Mouse (Mus musculus) forelimb bud, embryonic 11.5 days (tissue): Measurements from ENCODE around the gene Gnaz.

Experiments used
- DNase-seq: peaks from one replicate; pipeline ENCODE4 v3.0.0-alpha.2; 2012; ENCODE audit warnings: low read depth, low spot score

Gene Gnaz

DNA sequence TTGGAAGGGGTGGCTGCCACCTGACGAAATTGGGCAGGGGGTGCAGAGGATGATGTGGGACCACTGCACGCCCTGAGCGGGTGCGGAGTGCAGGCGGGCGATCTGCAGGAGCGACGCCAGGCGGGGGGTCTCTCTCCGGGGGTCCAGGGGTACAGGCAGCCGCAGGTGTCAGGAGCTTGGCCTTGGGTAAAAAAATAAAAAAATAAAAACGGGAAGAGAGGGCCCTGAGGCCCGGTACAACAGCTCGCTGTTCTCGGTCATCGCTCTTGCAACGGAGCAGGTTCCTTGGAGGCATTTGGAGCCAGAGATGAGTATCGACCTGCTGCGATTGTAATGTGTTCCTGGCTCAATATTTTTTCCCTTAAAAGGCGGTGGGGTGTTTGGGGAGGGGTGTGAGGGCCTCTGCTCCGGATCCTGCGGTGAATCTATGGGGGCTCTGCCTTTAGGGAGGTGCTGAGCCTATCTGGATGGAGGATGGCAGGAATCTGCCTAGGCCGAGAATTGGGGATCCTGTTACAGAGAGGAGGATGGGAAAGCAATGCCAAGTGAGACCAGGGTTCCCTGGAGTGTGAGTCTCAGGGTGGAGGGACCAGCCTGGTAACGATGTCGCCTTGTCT, 782 bp downstream of the Gnaz start:
- no peak for DNase-seq

DNA sequence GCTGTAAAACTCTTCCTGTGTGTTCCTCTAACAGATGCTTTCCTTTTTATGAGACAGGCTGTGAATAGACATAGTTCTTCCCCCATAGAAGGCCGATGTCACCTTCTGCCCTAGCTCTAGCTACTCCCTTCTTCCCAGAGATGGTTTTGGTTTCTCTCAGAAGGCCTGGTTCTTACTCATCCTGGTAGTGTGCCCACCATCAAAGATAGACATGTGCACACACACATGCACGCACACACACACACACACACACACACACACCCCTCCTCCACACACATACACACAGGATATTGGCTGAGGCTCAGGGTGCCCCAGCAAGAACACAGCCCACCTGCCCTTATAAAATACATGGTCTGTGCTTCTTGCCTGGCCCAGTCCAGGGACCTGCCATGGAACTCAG, 2.3 kb downstream of the Gnaz start:
- DNase-seq: no peak

DNA sequence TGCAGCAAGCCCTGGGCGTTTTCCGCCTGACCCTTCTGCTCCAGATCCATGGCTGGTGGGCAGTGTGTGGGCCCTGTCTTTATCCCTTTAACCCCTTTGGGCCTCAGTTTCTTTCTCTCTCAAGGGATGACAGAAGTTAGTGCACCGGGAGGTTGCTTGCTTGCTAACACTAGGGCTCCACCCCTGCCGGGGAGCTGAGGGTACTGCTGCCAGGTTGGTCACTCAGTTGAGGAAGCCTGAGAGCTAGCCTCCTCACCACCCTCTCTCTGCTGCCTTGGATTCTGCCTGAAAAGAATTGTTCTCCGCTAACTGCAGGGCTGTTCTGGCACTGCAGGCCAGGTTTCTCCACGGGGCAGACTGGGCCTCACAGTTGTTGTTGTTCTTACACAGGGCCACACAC, 6.0 kb downstream of the Gnaz start:
- no peak for DNase-seq

DNA sequence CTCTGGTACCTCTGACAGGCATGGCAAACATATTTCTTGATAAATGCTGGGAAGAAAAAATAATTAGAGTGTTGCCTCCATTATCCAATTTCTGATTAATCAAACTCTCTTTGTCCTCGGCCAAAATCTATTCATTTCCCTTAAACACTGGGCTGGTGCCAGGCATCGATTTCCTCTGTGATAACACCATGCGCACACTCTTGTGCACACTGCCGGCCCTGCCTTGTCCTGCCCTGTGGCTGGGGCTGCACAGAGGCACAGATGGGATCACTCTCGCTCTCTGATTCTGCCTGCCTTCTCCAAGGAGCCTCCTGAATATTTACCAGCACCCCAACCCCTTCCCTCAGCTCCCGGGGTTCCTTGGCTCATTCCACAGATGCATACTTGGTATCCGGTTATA, 8.6 kb downstream of the Gnaz start:
- no peak for DNase-seq

DNA sequence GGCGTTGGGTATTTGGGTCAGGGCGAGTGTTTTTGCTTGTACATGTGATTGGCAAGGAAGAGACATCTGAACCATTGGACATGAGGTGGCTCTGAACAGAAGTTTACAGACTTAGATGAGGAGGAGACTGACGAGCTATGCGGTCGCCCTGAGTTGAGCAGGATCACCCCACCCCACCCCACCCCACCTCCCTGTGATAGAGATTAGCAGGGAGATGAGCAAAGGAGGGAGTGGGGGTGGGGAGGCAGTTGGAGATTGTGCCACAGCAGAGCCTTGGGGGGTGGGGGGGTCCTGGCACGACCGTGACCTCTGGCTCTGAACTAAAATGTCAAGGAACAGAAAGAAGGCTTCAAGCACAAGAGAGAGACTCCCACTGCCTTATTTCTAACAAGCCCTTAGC, 9.5 kb downstream of the Gnaz start:
- DNase-seq: no peak

DNA sequence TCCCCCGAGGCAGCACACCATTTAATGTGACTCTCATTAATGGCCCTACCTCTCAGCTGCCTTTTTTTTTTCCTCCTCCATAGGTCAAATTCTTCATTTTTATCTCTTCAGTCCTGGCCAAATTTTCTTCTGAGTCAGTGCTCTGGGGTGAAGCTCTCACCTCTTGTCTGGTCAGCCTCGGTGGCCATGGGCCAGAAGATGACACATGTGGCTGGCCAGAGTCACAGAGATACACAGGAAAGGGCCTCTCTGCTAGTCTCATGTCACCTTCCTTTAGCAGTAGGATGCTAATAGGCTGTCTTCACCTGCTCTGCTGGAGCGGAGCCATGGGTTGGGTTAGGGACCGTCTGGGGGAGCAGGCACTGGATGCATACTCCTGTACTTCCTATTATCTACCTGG, 11.1 kb downstream of the Gnaz start:
- DNase-seq: no peak

DNA sequence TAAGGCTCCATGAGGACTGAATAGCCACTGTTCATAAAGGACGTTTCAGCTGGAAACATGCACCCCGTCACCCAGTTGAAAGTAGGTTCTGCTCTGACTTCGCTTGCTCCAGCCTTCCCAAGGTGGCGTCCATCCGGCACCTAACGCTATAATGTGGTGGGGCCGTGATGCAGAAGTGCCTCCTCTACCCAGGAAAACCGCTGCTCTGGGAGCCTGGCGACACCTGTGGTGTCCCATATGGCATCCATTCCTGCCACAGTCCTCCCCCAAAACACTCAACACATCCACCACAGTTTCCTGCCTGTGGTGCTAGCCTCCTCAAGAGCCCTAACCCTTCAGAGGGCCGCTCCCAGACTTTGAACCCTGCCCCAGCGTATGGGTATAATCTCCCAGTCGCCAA, 14.2 kb downstream of the Gnaz start:
- DNase-seq: no peak

DNA sequence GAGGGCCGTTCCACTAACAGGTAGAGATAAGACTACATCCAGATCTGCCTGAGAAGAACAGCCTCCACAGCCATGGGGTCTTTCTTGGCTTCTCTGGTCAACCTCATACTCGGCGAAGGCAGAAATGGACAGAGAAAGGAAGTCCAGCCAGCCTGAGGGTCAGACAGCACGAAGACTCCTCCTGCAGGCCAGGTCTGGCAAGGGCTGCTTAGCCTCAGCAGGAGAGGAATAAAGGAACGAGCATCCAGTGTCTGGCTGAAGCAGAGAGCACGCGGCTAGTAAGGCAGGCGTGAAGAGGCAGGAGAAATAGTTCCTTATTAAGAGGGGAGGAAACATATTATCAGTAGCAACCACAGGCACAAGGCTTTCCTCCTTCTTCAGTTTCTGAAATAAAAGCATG, 16.2 kb downstream of the Gnaz start:
- no peak for DNase-seq

DNA sequence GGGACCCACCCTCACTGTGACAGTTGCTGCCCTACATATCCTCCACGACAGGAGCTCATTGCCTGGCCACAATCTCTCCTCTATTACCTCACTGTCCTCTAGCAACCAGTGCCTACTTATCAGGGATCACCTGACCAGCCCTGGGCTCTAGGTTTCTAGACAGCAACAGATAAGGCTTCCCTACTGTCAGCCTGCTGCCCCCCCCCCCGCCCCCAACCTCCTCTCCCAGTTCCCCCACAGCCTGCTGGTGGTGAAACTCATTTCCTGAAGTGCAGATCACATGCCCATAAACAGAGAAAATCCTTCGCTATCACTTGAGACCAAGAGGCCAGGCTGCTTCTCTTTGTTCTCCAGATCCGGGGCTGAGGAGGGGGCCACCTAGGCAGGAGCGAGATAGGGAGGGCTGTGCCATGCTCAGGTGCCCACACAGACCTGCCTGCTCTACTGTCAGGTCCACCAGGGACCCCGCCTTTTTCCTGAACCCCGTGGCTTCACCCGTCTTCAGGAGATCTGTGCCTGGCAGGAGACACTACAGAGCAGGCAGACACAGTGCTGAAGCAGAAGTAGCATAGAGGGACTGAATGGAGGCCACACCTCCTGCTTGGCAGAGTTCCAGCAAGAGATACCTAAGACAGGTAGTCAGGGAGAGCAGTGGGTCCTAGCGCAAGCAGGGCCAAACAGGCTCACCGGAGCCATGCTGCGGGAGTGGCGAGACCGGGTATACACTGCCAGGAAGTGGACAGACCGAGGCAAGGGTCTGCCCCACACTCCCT, 20.9 kb downstream of the Gnaz start:
- no peak for DNase-seq

DNA sequence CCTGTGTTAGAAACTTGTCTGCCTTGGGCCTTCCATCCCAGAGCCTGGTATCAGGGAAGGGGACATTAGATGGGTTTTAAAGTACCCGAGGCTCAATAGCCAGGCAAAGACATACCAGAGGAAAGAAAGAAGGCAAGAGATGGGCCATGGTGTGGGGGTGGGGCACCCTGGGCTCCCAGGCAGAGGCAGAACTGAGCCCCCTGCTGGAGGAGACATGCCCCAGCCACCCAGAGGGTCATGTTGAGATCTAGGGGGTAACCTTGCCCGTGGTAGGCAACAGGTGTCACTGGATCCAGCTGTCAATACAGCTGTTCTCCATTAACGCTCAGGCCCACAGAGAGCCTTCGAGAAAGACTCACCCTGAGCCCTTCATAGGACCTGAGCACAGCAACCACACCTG, 22.8 kb downstream of the Gnaz start:
- no peak for DNase-seq

DNA sequence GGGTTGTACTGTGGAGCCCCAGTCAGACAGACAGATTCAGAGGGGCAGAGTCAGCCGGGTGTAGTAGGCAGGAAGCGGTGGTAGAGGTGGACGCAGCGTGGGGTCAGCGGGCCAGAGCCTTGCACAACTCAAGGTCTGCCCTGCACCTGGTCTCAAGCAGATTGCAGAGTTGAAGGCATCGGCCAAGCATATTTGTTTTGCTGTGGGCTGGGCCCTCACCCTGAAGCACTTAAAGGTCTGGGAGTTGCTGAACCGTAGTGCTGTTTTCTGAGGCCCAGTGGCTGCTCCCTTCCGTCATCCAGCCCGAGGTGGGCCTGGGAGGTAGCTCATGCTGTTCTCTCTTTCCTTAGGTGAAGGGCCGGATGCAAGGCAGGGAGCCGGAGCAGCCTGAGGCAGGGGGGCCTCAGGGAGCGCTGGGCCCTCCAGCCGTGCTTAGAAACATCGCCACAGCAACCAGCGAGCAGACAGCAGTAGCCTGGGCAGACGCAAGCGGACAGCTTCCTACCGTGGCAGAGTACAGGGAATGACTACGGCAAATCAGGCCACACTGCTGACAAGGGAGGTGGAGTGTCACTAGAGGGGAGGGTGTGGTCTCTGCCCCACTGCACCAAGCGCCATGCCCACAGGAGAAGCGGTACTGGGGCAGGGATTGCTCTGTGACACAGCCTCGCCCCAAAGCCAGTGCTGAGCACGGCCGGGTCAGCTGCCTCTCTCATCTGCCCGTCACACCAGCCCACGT, 23.8 kb downstream of the Gnaz start:
- no peak for DNase-seq

DNA sequence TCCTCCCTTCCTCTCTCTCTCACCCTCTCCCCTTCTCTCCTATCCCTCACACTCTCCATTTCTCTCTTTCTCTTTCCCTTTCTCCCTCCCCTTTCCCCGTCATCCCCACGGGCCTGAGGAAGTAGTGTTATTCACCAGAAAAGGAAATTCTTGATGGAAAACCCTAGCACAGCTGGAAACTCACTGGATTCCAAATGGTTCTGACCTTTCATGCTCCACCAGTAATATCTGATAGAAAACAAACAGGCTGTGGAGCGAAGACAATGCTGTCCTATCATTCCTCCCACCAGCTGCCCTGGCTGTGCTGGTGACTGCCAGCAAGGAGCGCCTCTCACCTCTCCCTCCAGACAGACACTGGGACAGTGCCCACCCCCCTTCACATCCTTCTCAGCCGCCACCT, 27.9 kb downstream of the Gnaz start:
- no peak for DNase-seq

DNA sequence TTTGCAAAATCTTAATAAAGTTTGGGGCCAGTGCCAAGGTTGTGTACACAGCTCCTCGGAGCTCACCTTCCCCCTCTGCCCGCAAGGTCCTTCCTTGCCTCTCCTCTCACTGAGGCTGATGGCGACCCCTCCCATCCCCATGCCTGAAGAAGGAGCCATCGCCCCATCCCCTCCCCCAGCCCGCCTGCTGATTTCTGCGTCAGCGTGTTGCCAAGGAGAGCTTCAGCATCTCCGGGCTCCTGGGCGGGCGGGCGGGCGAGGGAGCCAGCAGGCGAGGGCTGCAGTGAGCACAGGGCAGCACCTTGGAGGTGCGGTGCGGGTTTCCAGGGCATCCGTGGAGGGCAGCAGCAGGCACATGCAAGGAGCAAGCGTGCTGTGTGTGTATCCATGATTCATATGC, 28.4 kb downstream of the Gnaz start:
- no peak for DNase-seq

DNA sequence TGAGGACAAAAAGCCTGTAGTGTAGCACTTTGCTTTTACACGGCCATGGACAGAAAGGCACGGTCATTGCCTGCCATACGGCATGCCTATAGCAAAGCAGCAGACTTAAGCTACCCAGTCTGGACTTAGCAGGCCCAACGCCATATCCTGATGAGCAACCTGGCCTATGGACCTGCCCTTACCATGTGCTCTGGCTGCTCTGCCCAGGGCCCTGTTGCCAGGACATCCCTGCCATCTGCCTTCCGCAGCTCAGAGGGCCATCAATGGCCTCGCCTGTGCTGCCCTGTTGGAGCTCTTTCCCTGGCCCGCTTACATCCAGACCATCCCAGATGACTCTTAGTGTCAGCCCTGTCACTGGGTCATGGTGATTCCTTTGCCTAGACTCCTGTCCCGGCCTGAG, 34.4 kb downstream of the Gnaz start:
- DNase-seq: no peak

DNA sequence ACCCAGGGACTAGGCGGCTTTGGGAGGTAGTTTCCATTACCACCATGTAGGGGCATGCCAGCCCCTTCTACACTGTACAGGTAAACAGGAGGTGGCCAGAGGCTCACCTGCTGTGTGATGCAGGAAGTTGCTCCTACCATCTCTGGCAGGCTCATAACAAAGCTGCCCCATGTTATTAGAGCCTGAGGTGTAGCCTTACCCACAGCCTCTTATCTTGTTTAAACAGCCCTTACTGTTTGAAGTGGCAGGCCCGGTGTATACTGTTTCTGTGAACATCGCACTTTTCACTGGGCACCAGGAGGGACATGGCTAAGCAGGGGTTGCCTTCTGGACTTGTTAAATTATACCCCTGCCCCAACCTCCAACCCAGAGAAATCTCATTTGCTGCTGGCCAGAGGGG, 37.1 kb downstream of the Gnaz start:
- DNase-seq: no peak

DNA sequence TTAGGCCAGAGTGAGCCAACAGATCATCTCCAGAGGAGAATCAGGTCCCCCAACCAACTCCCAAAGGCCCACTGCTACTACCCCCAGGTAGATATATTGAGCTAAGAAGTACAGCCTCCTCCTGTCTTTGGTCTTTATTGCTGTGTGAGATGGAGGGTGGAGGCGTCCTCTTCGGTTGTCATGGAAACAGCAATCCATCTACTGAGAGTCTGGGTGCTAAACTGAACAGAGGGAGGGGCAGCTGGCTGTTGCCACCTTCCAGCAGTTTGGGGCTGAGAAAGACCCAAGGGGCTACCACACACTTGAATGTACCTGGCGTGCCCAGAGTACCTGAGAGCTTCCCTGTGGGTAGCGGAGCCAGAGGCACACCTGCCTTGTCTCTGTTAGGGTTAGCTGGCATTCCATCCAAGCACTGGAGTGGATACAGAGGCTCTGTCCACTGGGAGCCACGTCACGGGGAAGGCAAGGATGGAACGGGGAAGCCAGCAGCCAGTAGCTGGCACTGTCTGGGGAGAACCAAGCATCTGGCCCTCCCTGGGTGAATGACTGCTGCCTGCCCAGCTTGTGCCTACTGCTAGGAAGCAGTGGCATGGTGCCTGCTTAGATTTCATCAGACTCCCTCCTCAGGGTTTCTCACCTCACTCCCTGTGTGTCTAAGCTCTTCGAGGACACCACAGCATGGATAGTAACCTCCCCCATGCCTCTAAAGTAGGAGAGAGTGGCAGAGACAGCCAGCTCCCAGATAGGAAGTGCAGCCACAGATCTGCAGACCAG, 40.1 kb downstream of the Gnaz start:
- DNase-seq: no peak

DNA sequence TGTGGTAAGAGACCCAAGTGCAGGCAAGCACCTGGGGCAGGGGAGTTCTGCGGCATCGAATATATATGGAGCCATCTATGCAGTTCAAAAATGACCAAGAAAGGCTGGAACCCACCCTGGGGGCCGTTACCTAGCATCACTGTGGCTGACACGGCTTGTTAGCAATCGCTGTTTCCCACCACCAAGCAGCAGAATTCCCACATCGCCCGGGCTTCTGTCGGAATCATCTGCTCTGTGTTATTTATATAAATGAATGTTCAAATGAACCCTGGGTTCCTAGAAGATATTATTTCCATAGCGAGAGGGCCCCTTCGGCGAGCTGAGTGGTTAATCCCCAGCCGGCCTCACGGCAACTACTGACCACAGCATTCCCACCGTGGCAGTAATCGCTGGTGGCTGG, 43.7 kb downstream of the Gnaz start:
- DNase-seq: no peak

DNA sequence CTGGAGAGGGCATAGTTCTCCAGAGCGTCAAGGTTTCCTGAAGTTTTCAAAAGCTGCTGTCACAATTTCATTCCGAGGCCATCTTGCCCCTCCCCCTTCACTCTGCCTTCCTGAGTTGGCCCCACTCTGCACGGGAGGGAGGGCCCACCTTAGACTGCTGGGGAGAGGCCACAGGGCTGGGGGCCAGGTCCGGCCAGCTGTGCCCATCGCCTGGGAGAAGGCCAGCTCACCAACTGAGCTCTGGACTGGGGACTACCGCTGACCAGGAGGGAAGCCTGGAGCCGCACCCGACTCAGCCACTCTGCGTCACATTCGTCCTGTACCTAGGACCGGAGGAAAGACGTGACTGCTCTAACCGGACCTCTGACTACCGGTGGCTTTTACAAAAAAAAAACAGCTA, 48.5 kb downstream of the Gnaz start:
- no peak for DNase-seq

DNA sequence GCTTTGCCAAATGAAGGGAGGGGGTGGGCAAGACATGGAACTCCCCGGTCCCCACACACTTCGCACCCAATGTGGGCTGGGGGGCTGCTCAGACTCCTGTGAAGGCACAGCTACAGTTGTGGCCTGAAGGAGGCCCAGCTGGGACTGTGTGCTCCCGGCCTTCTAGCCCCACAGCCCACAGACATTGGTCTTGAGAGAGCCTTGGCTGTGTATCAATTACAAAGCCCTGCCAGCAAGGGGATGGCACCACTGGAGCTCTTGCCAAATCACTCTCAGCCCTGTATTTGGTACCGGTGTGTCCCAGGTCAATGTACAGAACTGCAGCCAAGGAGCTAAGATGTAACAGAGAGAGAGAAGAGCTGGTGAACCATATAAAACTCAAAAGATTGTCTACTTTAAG, 49.5 kb downstream of the Gnaz start:
- DNase-seq: no peak

DNA sequence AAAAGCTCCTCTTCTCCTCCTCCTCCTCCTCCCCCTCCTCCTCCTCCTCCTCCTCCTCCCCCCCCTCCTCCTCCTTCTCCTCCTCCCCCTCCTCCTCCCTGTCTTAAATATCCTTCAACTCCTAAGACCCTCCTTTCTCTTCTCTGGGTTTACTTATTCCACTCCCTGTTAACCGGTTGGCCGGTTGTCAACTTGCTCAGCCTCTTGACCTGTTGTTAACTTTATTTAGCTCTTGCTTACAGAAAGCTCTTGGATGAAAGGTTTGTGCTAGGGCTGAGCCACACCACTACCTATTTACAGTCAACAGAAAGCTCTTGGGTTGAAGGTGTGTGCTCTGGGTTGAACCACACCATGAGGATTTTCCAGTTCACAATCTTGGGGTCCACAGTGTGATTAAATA, 53.3 kb downstream of the Gnaz start:
- no peak for DNase-seq

DNA sequence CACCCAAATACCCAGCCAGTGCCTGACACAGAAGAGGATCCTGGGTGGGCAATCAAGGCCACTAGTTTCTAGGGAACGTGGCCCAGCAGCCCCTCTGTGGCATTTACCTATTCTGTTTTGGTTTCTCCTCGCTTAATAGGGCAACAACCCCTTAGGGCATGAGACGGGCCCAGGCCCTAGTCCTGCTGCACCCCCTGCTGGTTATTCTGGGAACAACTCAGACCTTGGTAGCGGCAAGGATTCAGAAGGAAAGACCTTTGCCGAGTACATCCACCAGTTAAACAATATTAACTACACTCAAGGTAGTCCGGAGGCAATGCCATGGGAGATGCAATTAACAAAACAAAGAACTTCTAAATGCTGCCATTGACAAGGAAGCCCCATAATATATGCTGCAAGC, 54.2 kb downstream of the Gnaz start:
- peak; percentile 73 for DNase-seq

DNA sequence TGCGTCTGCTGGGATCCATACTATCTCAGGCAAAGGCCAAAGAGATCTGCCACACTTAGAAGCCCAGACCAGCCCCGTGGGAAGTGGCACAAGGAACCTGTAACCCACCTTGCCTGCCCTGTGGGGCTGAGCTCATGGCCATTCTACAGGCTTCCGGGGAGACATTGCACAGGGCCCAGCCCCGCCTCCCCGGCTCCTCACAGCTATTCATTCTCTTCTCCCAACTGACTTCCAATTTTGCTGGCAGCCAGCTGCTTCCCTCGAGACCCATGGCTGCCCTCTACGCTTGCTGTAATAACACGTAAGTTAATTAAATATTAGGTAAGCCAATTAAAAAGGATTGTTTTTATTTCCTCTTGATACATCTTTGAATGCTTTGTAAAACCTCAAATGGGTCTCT, 59.5 kb downstream of the Gnaz start:
- DNase-seq: no peak
